Mouse (Mus musculus): ENCODE data around the gene Trim28. TPM values are rescaled to one million over a fixed set of nuclear protein-coding genes. Genes with fewer than 3 reads are reported as not detected.

The Trim28 gene
- total RNA-seq (2021) = 100 to 1,000 TPM; 238 to 253 TPM
- long read RNA-seq, experiment 1, transcript Trim28-201 (17 exons, 3,245 nt) = major isoform, 136 of 201 reads
- long read RNA-seq, experiment 1, partial matches to known transcripts = 10 of 201 reads
- long read RNA-seq, experiment 1, other reads (novel, unspliced or antisense) = 55 of 201 reads
- long read RNA-seq, experiment 2, transcript Trim28-201 (17 exons, 3,245 nt) = major isoform, 227 of 287 reads
- long read RNA-seq, experiment 2, partial matches to known transcripts = 17 of 287 reads
- long read RNA-seq, experiment 2, other reads (novel, unspliced or antisense) = 43 of 287 reads

- H3K27ac ChIP-seq = no peak within 1 kb of the TSS
- no peak for TF ChIP-seq CTCF (conservative IDR thresholded peaks at IDR 0.05)
- DNase-seq (ENCODE audit: low spot score in 2 of 2) = no peak
- H3K4me3 ChIP-seq = no peak within 1 kb of the TSS
These were observed at the start of gene Trim28 for GRCm38 (mm10) chr7:12998851-12999250. Gene Trim28 (plus strand): TSS chr7:12999114.

- H3K4me3 ChIP-seq = peak overlapping the region; percentile 75
- peak overlapping the region; percentile 90 for H3K27ac ChIP-seq
- no peak for DNase-seq (ENCODE audit: low spot score in 2 of 2)
- TF ChIP-seq CTCF (conservative IDR thresholded peaks at IDR 0.05) = no peak
These were observed 49.1 kb upstream of the Trim28 start for GRCm38 (mm10) chr7:12949872-12950229.

- no peak for DNase-seq (ENCODE audit: low spot score in 2 of 2)
- no peak overlapping the region for H3K4me3 ChIP-seq
- TF ChIP-seq CTCF (conservative IDR thresholded peaks at IDR 0.05) = peak; percentile 58
These were observed 44.0 kb upstream of the Trim28 start for GRCm38 (mm10) chr7:12954896-12955295.

GRCm38 (mm10) chr7:12957511-12957910, 41.4 kb upstream of the Trim28 start:
- DNase-seq (ENCODE audit: low spot score in 2 of 2) = no peak
- H3K27ac ChIP-seq = no peak overlapping the region
- no peak overlapping the region for H3K4me3 ChIP-seq
- no peak for TF ChIP-seq CTCF (conservative IDR thresholded peaks at IDR 0.05)

More at GRCm38 (mm10) chr7:12954896-12955295, 44.0 kb upstream of the Trim28 start:
- no peak overlapping the region for H3K27ac ChIP-seq

- no peak overlapping the region for H3K4me3 ChIP-seq
- DNase-seq (ENCODE audit: low spot score in 2 of 2) = no peak
- H3K27ac ChIP-seq = no peak overlapping the region
- TF ChIP-seq CTCF (conservative IDR thresholded peaks at IDR 0.05) = no peak
These were observed 40.0 kb upstream of the Trim28 start for GRCm38 (mm10) chr7:12958948-12959347.

GRCm38 (mm10) chr7:12959718-12960117, 39.2 kb upstream of the Trim28 start:
- Histone ChIP-seq H3K4me3 (no peak overlapping the region), H3K27ac (no peak overlapping the region)
- no peak for TF ChIP-seq CTCF (conservative IDR thresholded peaks at IDR 0.05)
- DNase-seq (ENCODE audit: low spot score in 2 of 2) = no peak

GRCm38 (mm10) chr7:12961511-12962141, 37.3 kb upstream of the Trim28 start:
- peak in 1 of 2 experiments; percentile 44 for DNase-seq (ENCODE audit: low spot score in 2 of 2)
- no peak for TF ChIP-seq CTCF (conservative IDR thresholded peaks at IDR 0.05)
- H3K27ac ChIP-seq = peak overlapping the region; percentile 86
- H3K4me3 ChIP-seq = peak overlapping the region; percentile 62

- no peak for TF ChIP-seq CTCF (conservative IDR thresholded peaks at IDR 0.05)
- H3K27ac ChIP-seq = peak within 1 kb of the TSS; percentile 92
- DNase-seq (ENCODE audit: low spot score in 2 of 2) = peak; percentile 93 to 95
These were observed 33.2 kb upstream of the Trim28 start, which contains the start of gene Zfp324 for GRCm38 (mm10) chr7:12965678-12966091. Gene Zfp324 (plus strand): TSS chr7:12965838.

GRCm38 (mm10) chr7:12966104-12966845, 32.6 kb upstream of the Trim28 start:
- peak in 1 of 2 experiments; percentile 39 for DNase-seq (ENCODE audit: low spot score in 2 of 2)
- TF ChIP-seq CTCF (conservative IDR thresholded peaks at IDR 0.05) = no peak
- H3K4me3 ChIP-seq = peak overlapping the region; percentile 99
- H3K27ac ChIP-seq = peak overlapping the region; percentile 92

More at GRCm38 (mm10) chr7:12965678-12966091, 33.2 kb upstream of the Trim28 start, which contains the start of gene Zfp324:
- peak within 1 kb of the TSS; percentile 99 for H3K4me3 ChIP-seq

GRCm38 (mm10) chr7:12970906-12971305, 28.0 kb upstream of the Trim28 start:
- DNase-seq (ENCODE audit: low spot score in 2 of 2) = no peak
- no peak overlapping the region for H3K4me3 ChIP-seq
- H3K27ac ChIP-seq = no peak overlapping the region
- no peak for TF ChIP-seq CTCF (conservative IDR thresholded peaks at IDR 0.05)

- peak within 1 kb of the TSS; percentile 87 for H3K4me3 ChIP-seq
- H3K27ac ChIP-seq = peak within 1 kb of the TSS; percentile 98
- DNase-seq (ENCODE audit: low spot score in 2 of 2) = peak; percentile 99
- no peak for TF ChIP-seq CTCF (conservative IDR thresholded peaks at IDR 0.05)
These were observed 21.1 kb upstream of the Trim28 start, which contains the start of gene Zfp446 for GRCm38 (mm10) chr7:12977682-12978389. Gene Zfp446 (plus strand): TSS chr7:12977848.
